Mouse (Mus musculus) hindbrain, embryonic 10.5 days (tissue): ENCODE data around the gene Rab30. TPM values are rescaled to one million over a fixed set of nuclear protein-coding genes. Genes with fewer than 3 reads are reported as not detected.

Experiments
- DNase-seq: peaks from one replicate; pipeline ENCODE4 v3.0.0-alpha.2; 2017; ENCODE audit warnings: low spot score
- H3K27ac ChIP-seq: fragments of 300-500 bp; sonication (generic); 2 replicates; pipeline ENCODE4 v1.5.1; 2016; ENCODE audit warnings: mild to moderate bottlenecking, moderate library complexity
- H3K27me3 ChIP-seq: fragments of 300-500 bp; sonication (generic); 2 replicates; pipeline ENCODE4 v1.6.1; 2016; ENCODE audit warnings: mild to moderate bottlenecking; ENCODE audit not compliant: poor library complexity, insufficient read depth, severe bottlenecking
- H3K36me3 ChIP-seq: fragments of 300-500 bp; sonication (generic); 2 replicates; pipeline ENCODE4 v1.6.1; 2016; ENCODE audit warnings: mild to moderate bottlenecking, moderate library complexity
- H3K4me1 ChIP-seq: fragments of 300-500 bp; sonication (generic); replicated peaks from 2 replicates; pipeline ENCODE4 v1.6.1; 2016; ENCODE audit warnings: mild to moderate bottlenecking
- H3K4me3 ChIP-seq: fragments of 300-500 bp; sonication (generic); 2 replicates; pipeline ENCODE4 v1.5.1; 2016; ENCODE audit warnings: mild to moderate bottlenecking, moderate library complexity
- H3K9me3 ChIP-seq: fragments of 300-500 bp; sonication (generic); 2 replicates; pipeline ENCODE4 v1.6.1; 2016; ENCODE audit warnings: mild to moderate bottlenecking, moderate library complexity
- WGBS: fragments of 180-500 bp; shearing (Covaris S2); methylation state at CpG from one replicate; pipeline ENCODE4 v1.1.7; 2016; 5-methylcytosine and 5-hydroxymethylcytosine counted together
- polyA plus RNA-seq: library from polyadenylated mRNA; unstranded; fragments of >200 nt; fragmentation: Nextera tagmentation; extraction: Ambion mirVana; gene quantifications from 2 replicates; pipeline ENCODE4 v1.2.1, GENCODE M21; 2016

Gene Rab30
- polyA plus RNA-seq, 1 experiment from 2014 or later = 14.7 TPM

GRCm38 (mm10) chr7:92730465-92730864 is 10.9 kb upstream of the Rab30 start:
- peaks cover 20% of the 10 kb centered on the region; the same call in 1 of the 2 replicates for H3K36me3 ChIP-seq
- H3K27ac ChIP-seq = no peak overlapping the region
- no peaks in the 10 kb centered on the region for H3K27me3 ChIP-seq
- H3K4me1 ChIP-seq = no peaks in the 10 kb centered on the region
- H3K4me3 ChIP-seq = no peak overlapping the region
- H3K9me3 ChIP-seq = no peaks in the 10 kb centered on the region
- no peak for DNase-seq
- WGBS = 80% methylated on average over 4 of the region's 4 CpGs

- no peak for DNase-seq
- Histone ChIP-seq H3K4me1 (no peaks in the 10 kb centered on the region), H3K27me3 (no peaks in the 10 kb centered on the region), H3K4me3 (no peak overlapping the region), H3K36me3 (peaks cover 25% of the 10 kb centered on the region), H3K27ac (no peak overlapping the region), H3K9me3 (no peaks in the 10 kb centered on the region)
- 81% methylated on average over 3 of the region's 3 CpGs for WGBS
These were observed 10.4 kb upstream of the Rab30 start for GRCm38 (mm10) chr7:92730959-92731358.

GRCm38 (mm10) chr7:92732136-92732535 is 9.3 kb upstream of the Rab30 start:
- Histone ChIP-seq H3K27me3 (no peaks in the 10 kb centered on the region), H3K36me3 (peaks cover 36% of the 10 kb centered on the region), H3K9me3 (no peaks in the 10 kb centered on the region), H3K4me1 (no peaks in the 10 kb centered on the region), H3K4me3 (no peak overlapping the region), H3K27ac (no peak overlapping the region)
- WGBS = 94% methylated on average over 7 of the region's 7 CpGs
- DNase-seq = no peak

- peaks cover 29% of the 10 kb centered on the region for H3K4me1 ChIP-seq
- no peaks in the 10 kb centered on the region for H3K27me3 ChIP-seq
- WGBS = 92% methylated on average over 1 of the region's 1 CpGs
- H3K27ac ChIP-seq = no peak overlapping the region
- DNase-seq = no peak
- peaks cover 60% of the 10 kb centered on the region for H3K36me3 ChIP-seq
- H3K4me3 ChIP-seq = no peak overlapping the region
- no peaks in the 10 kb centered on the region for H3K9me3 ChIP-seq
These were observed 3.8 kb upstream of the Rab30 start for GRCm38 (mm10) chr7:92737560-92737959.

GRCm38 (mm10) chr7:92739956-92740355 is 1.4 kb upstream of the Rab30 start:
- peak overlapping the region; percentile 84 for H3K4me3 ChIP-seq
- peaks cover 45% of the 10 kb centered on the region for H3K36me3 ChIP-seq
- 0 out of 2 replicates have a peak, but pooled peaks cover 6% of the 10 kb centered on the region for H3K27me3 ChIP-seq
- H3K4me1 ChIP-seq = peaks cover 45% of the 10 kb centered on the region
- no peaks in the 10 kb centered on the region for H3K9me3 ChIP-seq
- peak overlapping the region; percentile 98 for H3K27ac ChIP-seq
- 61% methylated on average over 6 of the region's 6 CpGs for WGBS
- DNase-seq = no peak

- peaks cover 45% of the 10 kb centered on the region for H3K4me1 ChIP-seq
- 5% methylated on average over 23 of the region's 23 CpGs for WGBS
- no peak for DNase-seq
- H3K4me3 ChIP-seq = peak overlapping the region; percentile 84
- peak overlapping the region; percentile 98 for H3K27ac ChIP-seq
- 0 out of 2 replicates have a peak, but pooled peaks cover 6% of the 10 kb centered on the region for H3K27me3 ChIP-seq
- H3K36me3 ChIP-seq = peaks cover 39% of the 10 kb centered on the region
- no peaks in the 10 kb centered on the region for H3K9me3 ChIP-seq
These were observed 840 bp upstream of the Rab30 start for GRCm38 (mm10) chr7:92740411-92741115.

GRCm38 (mm10) chr7:92741861-92742249 is 452 bp downstream of the Rab30 start:
- Histone ChIP-seq H3K36me3 (peaks cover 27% of the 10 kb centered on the region), H3K9me3 (no peaks in the 10 kb centered on the region), H3K4me3 (peak overlapping the region; percentile 84), H3K4me1 (peaks cover 45% of the 10 kb centered on the region), H3K27ac (peak overlapping the region; percentile 98), H3K27me3 (0 out of 2 replicates have a peak, but pooled peaks cover 6% of the 10 kb centered on the region)
- DNase-seq = no peak
- WGBS = under 1% methylated on average over 9 of the region's 9 CpGs

- no peaks in the 10 kb centered on the region for H3K9me3 ChIP-seq
- H3K4me3 ChIP-seq = peak overlapping the region; percentile 84
- WGBS = under 1% methylated on average over 16 of the region's 16 CpGs
- H3K36me3 ChIP-seq = peaks cover 22% of the 10 kb centered on the region
- H3K27me3 ChIP-seq = 0 out of 2 replicates have a peak, but pooled peaks cover 6% of the 10 kb centered on the region
- H3K4me1 ChIP-seq = peaks cover 45% of the 10 kb centered on the region
- peak; percentile 32 for DNase-seq
- H3K27ac ChIP-seq = peak overlapping the region; percentile 98
These were observed 938 bp downstream of the Rab30 start for GRCm38 (mm10) chr7:92742341-92742741.

GRCm38 (mm10) chr7:92742774-92743173 is 1.4 kb downstream of the Rab30 start:
- WGBS = 2% methylated on average over 6 of the region's 6 CpGs
- Histone ChIP-seq H3K36me3 (peaks cover 18% of the 10 kb centered on the region), H3K4me1 (peaks cover 44% of the 10 kb centered on the region), H3K27me3 (0 out of 2 replicates have a peak, but pooled peaks cover 6% of the 10 kb centered on the region), H3K27ac (peak overlapping the region; percentile 98; the same call in 1 of the 2 replicates), H3K9me3 (no peaks in the 10 kb centered on the region), H3K4me3 (peak overlapping the region; percentile 84)
- peak; percentile 13 for DNase-seq

GRCm38 (mm10) chr7:92743325-92743724 is 1.9 kb downstream of the Rab30 start:
- H3K27ac ChIP-seq = no peak overlapping the region; the same call in 1 of the 2 replicates
- 7% methylated on average over 6 of the region's 6 CpGs for WGBS

GRCm38 (mm10) chr7:92750395-92750794 is 9.0 kb downstream of the Rab30 start:
- Histone ChIP-seq H3K27me3 (no peaks in the 10 kb centered on the region), H3K4me1 (no peaks in the 10 kb centered on the region), H3K27ac (no peak overlapping the region), H3K36me3 (no peaks in the 10 kb centered on the region), H3K4me3 (no peak overlapping the region), H3K9me3 (no peaks in the 10 kb centered on the region)
- no peak for DNase-seq
- WGBS = 80% methylated on average over 2 of the region's 2 CpGs

More at GRCm38 (mm10) chr7:92743325-92743724, 1.9 kb downstream of the Rab30 start:
- peak overlapping the region; percentile 84 for H3K4me3 ChIP-seq
- H3K4me1 ChIP-seq = peaks cover 39% of the 10 kb centered on the region
- H3K36me3 ChIP-seq = peaks cover 12% of the 10 kb centered on the region
- 0 out of 2 replicates have a peak, but pooled peaks cover 6% of the 10 kb centered on the region for H3K27me3 ChIP-seq
- DNase-seq = no peak
- no peaks in the 10 kb centered on the region for H3K9me3 ChIP-seq

GRCm38 (mm10) chr7:92758067-92758466 is 16.7 kb downstream of the Rab30 start:
- DNase-seq = no peak
- WGBS = 86% methylated on average over 5 of the region's 5 CpGs
- H3K36me3 ChIP-seq = no peaks in the 10 kb centered on the region
- H3K27me3 ChIP-seq = no peaks in the 10 kb centered on the region
- H3K4me1 ChIP-seq = no peaks in the 10 kb centered on the region
- no peak overlapping the region for H3K4me3 ChIP-seq
- H3K9me3 ChIP-seq = no peaks in the 10 kb centered on the region
- H3K27ac ChIP-seq = no peak overlapping the region

GRCm38 (mm10) chr7:92760651-92761050 is 19.2 kb downstream of the Rab30 start:
- no peaks in the 10 kb centered on the region for H3K4me1 ChIP-seq
- DNase-seq = no peak
- H3K27ac ChIP-seq = no peak overlapping the region
- H3K4me3 ChIP-seq = no peak overlapping the region
- 86% methylated on average over 6 of the region's 6 CpGs for WGBS
- H3K36me3 ChIP-seq = no peaks in the 10 kb centered on the region
- no peaks in the 10 kb centered on the region for H3K27me3 ChIP-seq
- no peaks in the 10 kb centered on the region for H3K9me3 ChIP-seq
